Mouse (Mus musculus): ENCODE results near the gene Eif3i. TPM values are rescaled to one million over a fixed set of nuclear protein-coding genes. Genes with fewer than 3 reads are reported as not detected.
A peak's percentile ranks its signal among the peaks of the same experiment; 100 is the strongest.

Gene Eif3i
- polyA plus RNA-seq (2015; fragmentation: Nextera tagmentation; extraction: Ambion mirVana), result 209 and 223 TPM in 2 replicates

GRCm38 (mm10) chr4:129600233-129601158, at the start of gene Eif3i, which contains the start of gene Tmem234:
Gene Eif3i (minus strand): TSS chr4:129600648.
Gene Tmem234 (plus strand): TSS chr4:129600668.
- peak within 1 kb of the TSS; percentile 94 for H3K4me2 ChIP-seq
- WGBS, result under 1% methylated on average over 70 of the region's 74 CpGs
- no peaks in the 10 kb centered on the region for H3K9me3 ChIP-seq
- peak within 1 kb of the TSS; percentile 98 for H3K4me3 ChIP-seq
- peak within 1 kb of the TSS; percentile 95 for H3K9ac ChIP-seq
- H3K36me3 ChIP-seq, result peaks cover 61% of the 10 kb centered on the region
- peak; percentile 91 for ATAC-seq (ENCODE audit: low read depth)
- H3K4me1 ChIP-seq (replicated peaks), result peaks cover 33% of the 10 kb centered on the region
- H3K27ac ChIP-seq (replicated peaks), result peak within 1 kb of the TSS; percentile 79
- H3K27me3 ChIP-seq, result no peaks in the 10 kb centered on the region

- ATAC-seq (ENCODE audit: low read depth), result no peak
These were observed 48.2 kb upstream of the Eif3i start for GRCm38 (mm10) chr4:129648656-129649055.

GRCm38 (mm10) chr4:129645204-129645603, 44.8 kb upstream of the Eif3i start:
- WGBS, result 92% methylated on average over 6 of the region's 6 CpGs
- no peak overlapping the region for H3K4me2 ChIP-seq
- H3K27ac ChIP-seq (replicated peaks), result no peak overlapping the region
- H3K4me1 ChIP-seq (replicated peaks), result peaks cover 7% of the 10 kb centered on the region
- no peak overlapping the region for H3K9ac ChIP-seq
- no peaks in the 10 kb centered on the region for H3K27me3 ChIP-seq
- ATAC-seq (ENCODE audit: low read depth), result no peak
- H3K4me3 ChIP-seq, result no peak overlapping the region
- H3K36me3 ChIP-seq, result peaks cover 61% of the 10 kb centered on the region
- H3K9me3 ChIP-seq, result no peaks in the 10 kb centered on the region

More at GRCm38 (mm10) chr4:129648656-129649055, 48.2 kb upstream of the Eif3i start:
- Histone ChIP-seq H3K9me3 (no peaks in the 10 kb centered on the region), H3K27me3 (no peaks in the 10 kb centered on the region), H3K4me3 (no peak overlapping the region), H3K4me2 (no peak overlapping the region), H3K36me3 (peaks cover 90% of the 10 kb centered on the region), H3K4me1 (replicated peaks) (no peaks in the 10 kb centered on the region), H3K9ac (no peak overlapping the region), H3K27ac (replicated peaks) (no peak overlapping the region)
- 84% methylated on average over 1 of the region's 1 CpGs for WGBS

GRCm38 (mm10) chr4:129641756-129642155, 41.3 kb upstream of the Eif3i start:
- Histone ChIP-seq H3K9ac (peak overlapping the region; percentile 41; the same call in 1 of the 2 replicates), H3K36me3 (peaks cover 50% of the 10 kb centered on the region), H3K4me1 (replicated peaks) (peaks cover 37% of the 10 kb centered on the region), H3K4me3 (peak overlapping the region; percentile 55; the same call in 1 of the 2 replicates), H3K9me3 (no peaks in the 10 kb centered on the region), H3K27ac (replicated peaks) (no peak overlapping the region), H3K4me2 (peak overlapping the region; percentile 73), H3K27me3 (no peaks in the 10 kb centered on the region)
- ATAC-seq (ENCODE audit: low read depth), result no peak
- 36% methylated on average over 5 of the region's 5 CpGs for WGBS

- peak within 1 kb of the TSS; percentile 92 for H3K27ac ChIP-seq (replicated peaks)
- peak; percentile 98 for ATAC-seq (ENCODE audit: low read depth)
- H3K4me3 ChIP-seq, result peak within 1 kb of the TSS; percentile 55
- H3K27me3 ChIP-seq, result no peaks in the 10 kb centered on the region
- peaks cover 38% of the 10 kb centered on the region for H3K4me1 ChIP-seq (replicated peaks)
- peak within 1 kb of the TSS; percentile 73 for H3K4me2 ChIP-seq
- no peaks in the 10 kb centered on the region for H3K9me3 ChIP-seq
- under 1% methylated on average over 60 of the region's 60 CpGs for WGBS
- peaks cover 50% of the 10 kb centered on the region for H3K36me3 ChIP-seq
- peak within 1 kb of the TSS; percentile 82 for H3K9ac ChIP-seq
These were observed 40.4 kb upstream of the Eif3i start, which contains the start of gene Txlna for GRCm38 (mm10) chr4:129640638-129641467. Gene Txlna (minus strand): TSS chr4:129641065.

GRCm38 (mm10) chr4:129640101-129640637, 39.7 kb upstream of the Eif3i start:
- Histone ChIP-seq H3K4me1 (replicated peaks) (peaks cover 38% of the 10 kb centered on the region), H3K4me2 (peak overlapping the region; percentile 73), H3K27ac (replicated peaks) (peak overlapping the region; percentile 92), H3K9me3 (no peaks in the 10 kb centered on the region), H3K4me3 (peak overlapping the region; percentile 55), H3K27me3 (no peaks in the 10 kb centered on the region), H3K9ac (peak overlapping the region; percentile 82), H3K36me3 (peaks cover 50% of the 10 kb centered on the region)
- 3% methylated on average over 17 of the region's 17 CpGs for WGBS
- ATAC-seq (ENCODE audit: low read depth), result no peak

- 88% methylated on average over 15 of the region's 15 CpGs for WGBS
- peak overlapping the region; percentile 82 for H3K9ac ChIP-seq
- ATAC-seq (ENCODE audit: low read depth), result no peak
- H3K4me1 ChIP-seq (replicated peaks), result peaks cover 38% of the 10 kb centered on the region
- H3K27me3 ChIP-seq, result no peaks in the 10 kb centered on the region
- H3K27ac ChIP-seq (replicated peaks), result no peak overlapping the region
- H3K4me3 ChIP-seq, result peak overlapping the region; percentile 55
- peaks cover 50% of the 10 kb centered on the region for H3K36me3 ChIP-seq
- peak overlapping the region; percentile 73 for H3K4me2 ChIP-seq
- no peaks in the 10 kb centered on the region for H3K9me3 ChIP-seq
These were observed 38.8 kb upstream of the Eif3i start for GRCm38 (mm10) chr4:129639221-129639620.

GRCm38 (mm10) chr4:129633852-129634251, 33.4 kb upstream of the Eif3i start:
- Histone ChIP-seq H3K4me3 (no peak overlapping the region), H3K36me3 (peaks cover 96% of the 10 kb centered on the region), H3K27ac (replicated peaks) (no peak overlapping the region), H3K4me2 (no peak overlapping the region), H3K4me1 (replicated peaks) (peaks cover 29% of the 10 kb centered on the region), H3K27me3 (no peaks in the 10 kb centered on the region), H3K9ac (no peak overlapping the region), H3K9me3 (no peaks in the 10 kb centered on the region)
- ATAC-seq (ENCODE audit: low read depth), result no peak
- WGBS, result 92% methylated on average over 6 of the region's 6 CpGs

GRCm38 (mm10) chr4:129631867-129632266, 31.4 kb upstream of the Eif3i start:
- WGBS, result 95% methylated on average over 12 of the region's 12 CpGs
- no peak overlapping the region for H3K4me2 ChIP-seq
- H3K9me3 ChIP-seq, result no peaks in the 10 kb centered on the region
- H3K27ac ChIP-seq (replicated peaks), result no peak overlapping the region
- H3K4me1 ChIP-seq (replicated peaks), result peaks cover 13% of the 10 kb centered on the region
- no peak overlapping the region for H3K9ac ChIP-seq
- no peak overlapping the region for H3K4me3 ChIP-seq
- H3K27me3 ChIP-seq, result no peaks in the 10 kb centered on the region
- peaks cover 99% of the 10 kb centered on the region for H3K36me3 ChIP-seq
- ATAC-seq (ENCODE audit: low read depth), result no peak

GRCm38 (mm10) chr4:129630944-129631343, 30.5 kb upstream of the Eif3i start:
- H3K9ac ChIP-seq, result no peak overlapping the region
- ATAC-seq (ENCODE audit: low read depth), result no peak
- no peak overlapping the region for H3K4me2 ChIP-seq
- peaks cover 97% of the 10 kb centered on the region for H3K36me3 ChIP-seq
- no peak overlapping the region for H3K27ac ChIP-seq (replicated peaks)
- H3K4me3 ChIP-seq, result no peak overlapping the region
- 59% methylated on average over 4 of the region's 4 CpGs for WGBS
- H3K9me3 ChIP-seq, result no peaks in the 10 kb centered on the region
- H3K27me3 ChIP-seq, result no peaks in the 10 kb centered on the region
- peaks cover 11% of the 10 kb centered on the region for H3K4me1 ChIP-seq (replicated peaks)

- 79% methylated on average over 6 of the region's 6 CpGs for WGBS
These were observed 25.6 kb upstream of the Eif3i start for GRCm38 (mm10) chr4:129626035-129626434.

More at GRCm38 (mm10) chr4:129626035-129626434, 25.6 kb upstream of the Eif3i start:
- no peak for ATAC-seq (ENCODE audit: low read depth)
- Histone ChIP-seq H3K9me3 (no peaks in the 10 kb centered on the region), H3K4me3 (no peak overlapping the region), H3K27me3 (no peaks in the 10 kb centered on the region), H3K4me2 (no peak overlapping the region), H3K36me3 (peaks cover 49% of the 10 kb centered on the region), H3K9ac (no peak overlapping the region), H3K27ac (replicated peaks) (no peak overlapping the region), H3K4me1 (replicated peaks) (peaks cover 44% of the 10 kb centered on the region)

Measured in neural tube, embryonic 13.5 days (tissue).